Comparison of ENCODE assay signal across 19 mouse cellular contexts in genomic region chr14:100752746-100753145, GRCm38 (mm10).
DNase-seq lines count a peak whose midpoint lies in the region; ATAC-seq and TF ChIP-seq lines count a peak whose summit lies in the region.
"Had no signal": no experiment of that assay in that cellular context is flagged by ENCODE, and none has a peak within 500 bp of the region (broad histone marks: within the 10 kb centered on the region; RNA-seq: fewer than 3 reads in every experiment).

No protein-coding gene starts in this region.

- H3K9ac ChIP-seq in lung, postnatal 0 days (replicated peaks; ENCODE audit: low read depth), result no peak overlapping the region
- H3K9ac ChIP-seq in forebrain, postnatal 0 days, result no peak overlapping the region
- H3K9ac ChIP-seq: embryonic facial prominence, embryonic 15.5 days; hindbrain, embryonic 15.5 days had no signal

- no peak overlapping the region for H3K4me3 ChIP-seq in lung, postnatal 0 days (ENCODE audit: low read depth, low read length)
- no peak overlapping the region for H3K4me3 ChIP-seq in forebrain, postnatal 0 days (ENCODE audit: low read depth, low read length)
- H3K4me3 ChIP-seq: embryonic facial prominence, embryonic 15.5 days; erythroblast, embryonic 14.5 days; forebrain, embryonic 10.5 days; heart, adult 2 months; hindbrain, embryonic 15.5 days had no signal

- DNase-seq in heart, adult 18-20 months, result peak; percentile 4 to 18
- DNase-seq in heart, postnatal 36 days, result no peak
- DNase-seq in lung, postnatal 0 days (ENCODE audit: low spot score), result peak; percentile 9
- no peak for DNase-seq in lung, adult 18-20 months
- DNase-seq in MEL-GATA-1-ER (ENCODE audit: extremely low read depth, low read depth), result peak; percentile 28
- DNase-seq in forebrain, postnatal 0 days, result no peak
- no peak for DNase-seq in layer of hippocampus, postnatal 10 days (ENCODE audit: low spot score in 2 of 2)
- DNase-seq: adrenal gland, postnatal 10 days; cerebellum, adult 11 months; cerebellum, adult 8-10 months; cerebellum, postnatal 14 days; embryo, embryonic 11 days; gastrocnemius, postnatal 36 days; heart, adult 2 months had no signal

- intact Hi-C loops in heart, postnatal 36 days (cut with DNase I), result loop anchor here (5.0 to 10.0 kb wide), 3 partner anchors 195 to 738 kb away; no protein-coding TSS in a partner anchor

- no peaks in the 10 kb centered on the region for H3K9me3 ChIP-seq in lung, postnatal 0 days (ENCODE audit: low read length)
- no peaks in the 10 kb centered on the region for H3K9me3 ChIP-seq in forebrain, postnatal 0 days (ENCODE audit: low read length)
- H3K9me3 ChIP-seq: embryonic facial prominence, embryonic 15.5 days; forebrain, embryonic 10.5 days; hindbrain, embryonic 15.5 days had no signal

- H3K27me3 ChIP-seq in lung, postnatal 0 days (replicated peaks; ENCODE audit: insufficient read depth, low read length), result no peaks in the 10 kb centered on the region
- no peaks in the 10 kb centered on the region for H3K27me3 ChIP-seq in forebrain, postnatal 0 days (ENCODE audit: insufficient read depth, low read length)
- H3K27me3 ChIP-seq: embryonic facial prominence, embryonic 15.5 days; hindbrain, embryonic 15.5 days had no signal

- no peak for TF ChIP-seq EP300 in lung, postnatal 0 days (IDR thresholded peaks at IDR 0.05)

- no peaks in the 10 kb centered on the region for H3K4me1 ChIP-seq in lung, postnatal 0 days (ENCODE audit: insufficient read depth, low read depth, low read length)
- no peaks in the 10 kb centered on the region for H3K4me1 ChIP-seq in forebrain, postnatal 0 days (ENCODE audit: insufficient read depth)

- 82% methylated on average over 10 of the region's 10 CpGs for WGBS in lung, postnatal 0 days
- 83% methylated on average over 10 of the region's 10 CpGs for WGBS in forebrain, postnatal 0 days

- no peak for ATAC-seq in lung, postnatal 0 days
- no peak for ATAC-seq in forebrain, postnatal 0 days
- ATAC-seq: forebrain, embryonic 14.5 days had no signal

- TF ChIP-seq CTCF in lung, postnatal 0 days (IDR thresholded peaks at IDR 0.05), result no peak
- TF ChIP-seq CTCF in forebrain, postnatal 0 days (IDR thresholded peaks at IDR 0.05; ENCODE audit: low read depth), result no peak

- H3K4me2 ChIP-seq in lung, postnatal 0 days (replicated peaks; ENCODE audit: low read depth, low read length), result no peak overlapping the region
- H3K4me2 ChIP-seq in forebrain, postnatal 0 days (ENCODE audit: low read depth), result no peak overlapping the region
- H3K4me2 ChIP-seq: embryonic facial prominence, embryonic 15.5 days; hindbrain, embryonic 15.5 days had no signal

- no peaks in the 10 kb centered on the region for H3K36me3 ChIP-seq in lung, postnatal 0 days (ENCODE audit: insufficient read depth, low read length)
- H3K36me3 ChIP-seq in forebrain, postnatal 0 days (ENCODE audit: insufficient read depth), result no peaks in the 10 kb centered on the region
- H3K36me3 ChIP-seq: embryonic facial prominence, embryonic 15.5 days; forebrain, embryonic 10.5 days; hindbrain, embryonic 15.5 days had no signal

- H3K27ac ChIP-seq in lung, postnatal 0 days (ENCODE audit: low read length), result no peak overlapping the region
- no peak overlapping the region for H3K27ac ChIP-seq in forebrain, postnatal 0 days (ENCODE audit: low read depth, low read length)
- H3K27ac ChIP-seq: embryonic facial prominence, embryonic 15.5 days; forebrain, embryonic 10.5 days; heart, adult 2 months; hindbrain, embryonic 15.5 days had no signal

Comparison
In these comparisons a context has a peak if more than half of its experiments do, and no peak if none do; other contexts are left out.
1. DNase-seq: peak in heart, adult 18-20 months (2 of 2), lung, postnatal 0 days (single experiment) and MEL-GATA-1-ER (single experiment); none in heart, postnatal 36 days (0 of 2), lung, adult 18-20 months (0 of 2), forebrain, postnatal 0 days (single experiment) and layer of hippocampus, postnatal 10 days (0 of 2).